Mouse (Mus musculus) c-Kit-negative CD71-positive TER-119-positive erythroid progenitor cells, embryonic 14.5 days (primary cell): Measurements from ENCODE around the gene Apod.
"Not testable (repeated sequence)": the region's sequence is repeated elsewhere in the genome, so short reads cannot be mapped to it uniquely, and the experiment has no call there.

Source experiments
- DNase-seq: peaks from one replicate; pipeline ENCODE4 v3.0.0-alpha.2; 2013; ENCODE audit warnings: low read depth, low spot score

Gene Apod

GRCm38 (mm10) chr16:31321501-31321900 is 6.9 kb upstream of the Apod start:
- DNase-seq: no peak

- DNase-seq: no peak
Observed at GRCm38 (mm10) chr16:31320954-31321353, 6.3 kb upstream of the Apod start.

- DNase-seq: not testable (repeated sequence)
Observed at GRCm38 (mm10) chr16:31319723-31320122, 5.1 kb upstream of the Apod start.

GRCm38 (mm10) chr16:31319316-31319715 is 4.7 kb upstream of the Apod start:
- no peak for DNase-seq

- no peak for DNase-seq
Observed at GRCm38 (mm10) chr16:31318418-31318817, 3.8 kb upstream of the Apod start.

GRCm38 (mm10) chr16:31316246-31317143 is 1.9 kb upstream of the Apod start:
- DNase-seq: not testable (repeated sequence)

- DNase-seq: no peak
Observed at GRCm38 (mm10) chr16:31315294-31315693, 686 bp upstream of the Apod start.

GRCm38 (mm10) chr16:31313611-31314010 is 997 bp downstream of the Apod start:
- no peak for DNase-seq

- no peak for DNase-seq
Observed at GRCm38 (mm10) chr16:31312296-31312695, 2.3 kb downstream of the Apod start.

- no peak for DNase-seq
Observed at GRCm38 (mm10) chr16:31305199-31305919, 9.2 kb downstream of the Apod start.

- no peak for DNase-seq
Observed at GRCm38 (mm10) chr16:31303276-31303675, 11.3 kb downstream of the Apod start.

GRCm38 (mm10) chr16:31300883-31301532 is 13.6 kb downstream of the Apod start:
- no peak for DNase-seq

- no peak for DNase-seq
Observed at GRCm38 (mm10) chr16:31300467-31300866, 14.1 kb downstream of the Apod start.

GRCm38 (mm10) chr16:31299960-31300353 is 14.7 kb downstream of the Apod start:
- DNase-seq: no peak

- no peak for DNase-seq
Observed at GRCm38 (mm10) chr16:31299164-31299959, 15.2 kb downstream of the Apod start.

- DNase-seq: no peak
Observed at GRCm38 (mm10) chr16:31297113-31297512, 17.5 kb downstream of the Apod start.

- no peak for DNase-seq
Observed at GRCm38 (mm10) chr16:31293761-31294160, 20.8 kb downstream of the Apod start.

- DNase-seq: no peak
Observed at GRCm38 (mm10) chr16:31290751-31291365, 23.8 kb downstream of the Apod start.

GRCm38 (mm10) chr16:31290281-31290680 is 24.3 kb downstream of the Apod start:
- no peak for DNase-seq

GRCm38 (mm10) chr16:31287712-31288111 is 26.9 kb downstream of the Apod start:
- no peak for DNase-seq
